Mouse (Mus musculus) T-helper 1 cell (primary cell): Measurements from ENCODE around the gene Gm8994.

Experiments
- in situ Hi-C: fragments of 300-600 bp; cut with MboI, MseI; formaldehyde crosslinking; loops from one replicate; pipeline ENCODE4 v1.15.1; 2025; ENCODE audit warnings: high pct_unique_total_duplicates

Gm8994 gene

GRCm38 (mm10) chr6:136363313-136363712 lies 36.0 kb downstream of the Gm8994 start:
- in situ Hi-C loops: no loop called here

GRCm38 (mm10) chr6:136364008-136364407 lies 36.7 kb downstream of the Gm8994 start:
- in situ Hi-C loops: no loop called here

GRCm38 (mm10) chr6:136364430-136365098 lies 37.2 kb downstream of the Gm8994 start:
- in situ Hi-C loops: no loop called here

GRCm38 (mm10) chr6:136376097-136376496 lies 48.8 kb downstream of the Gm8994 start:
- in situ Hi-C loops: no loop called here
